Mouse (Mus musculus): ENCODE measurements around the gene 2900026A02Rik. TPM values are rescaled to one million over a fixed set of nuclear protein-coding genes. Genes with fewer than 3 reads are reported as not detected.

2900026A02Rik gene
- total and polyA plus RNA-seq, 3 experiments, result not detected

GRCm38 (mm10) chr5:113219876-113220275, 1.2 kb downstream of the 2900026A02Rik start:
- Histone ChIP-seq H3K27ac (ENCODE audit: control insufficient read depth, low read depth, low read length) (no peak overlapping the region), H3K9me3 (replicated peaks; ENCODE audit: insufficient read depth, low read length) (no peaks in the 10 kb centered on the region), H3K36me3 (ENCODE audit: control insufficient read depth in 1 of 2, insufficient read depth in 2 of 2, low read length in 2 of 2) (no peaks in the 10 kb centered on the region), H3K27me3 (ENCODE audit: control insufficient read depth in 1 of 2, insufficient read depth in 2 of 2, low read length in 2 of 2) (no peaks in the 10 kb centered on the region; a peak in 1 of 4 replicates), H3K9ac (ENCODE audit: control insufficient read depth, low read depth, low read length, poor library complexity, severe bottlenecking) (no peak overlapping the region), H3K79me2 (ENCODE audit: control insufficient read depth, insufficient read depth, low read length, poor library complexity) (no peaks in the 10 kb centered on the region), H3K4me3 (ENCODE audit: control insufficient read depth in 1 of 2, insufficient read depth in 1 of 2, low read depth in 2 of 2, low read length in 2 of 2) (no peak overlapping the region), H3K4me1 (ENCODE audit: control insufficient read depth in 1 of 2, insufficient read depth in 2 of 2, low read length in 2 of 2) (no peaks in the 10 kb centered on the region)
- DNase-seq (ENCODE audit: low read depth, low spot score), result no peak
- no peak for TF ChIP-seq MYB (IDR thresholded peaks at IDR 0.05; ENCODE audit: low read depth, low read length)
- no peak for TF ChIP-seq NRF1 (IDR thresholded peaks at IDR 0.05; ENCODE audit: insufficient read depth, low read depth, low read length, poor library complexity, severe bottlenecking)
- TF ChIP-seq CTCF (IDR thresholded peaks at IDR 0.05 in 2 of 3, conservative IDR thresholded peaks at IDR 0.05 in 1 of 3; ENCODE audit: control insufficient read depth in 1 of 3, insufficient read depth in 1 of 3, low read depth in 2 of 3, low read length in 3 of 3, poor library complexity in 1 of 3, severe bottlenecking in 1 of 3), result no peak
- no peak for TF ChIP-seq EP300 (IDR thresholded peaks at IDR 0.05; ENCODE audit: low read depth in 1 of 2, low read length in 2 of 2)
- TF ChIP-seq MAZ (IDR thresholded peaks at IDR 0.05; ENCODE audit: low read depth, low read length), result no peak

DNA sequence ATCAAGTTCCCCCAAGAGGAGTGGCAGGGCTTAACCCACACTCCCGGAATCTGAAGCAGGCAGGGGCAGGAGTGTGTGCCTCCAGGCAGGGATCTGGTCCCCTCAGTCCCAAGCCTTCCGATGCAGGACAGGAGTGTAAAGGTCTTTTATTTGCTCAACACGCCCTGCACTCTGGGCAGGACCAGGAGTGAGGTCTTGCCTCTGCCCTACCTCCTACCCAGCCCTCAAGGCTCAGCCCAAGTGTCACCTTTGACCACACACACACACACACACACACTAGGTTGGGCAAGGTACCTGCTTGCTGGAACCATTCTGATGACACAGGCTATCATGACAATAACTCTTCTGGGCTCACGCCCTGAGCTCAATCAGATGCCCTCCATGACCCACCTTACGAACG, 1.6 kb downstream of the 2900026A02Rik start:
- Histone ChIP-seq H3K4me3 (ENCODE audit: control insufficient read depth in 1 of 2, insufficient read depth in 1 of 2, low read depth in 2 of 2, low read length in 2 of 2) (no peak overlapping the region), H3K9ac (ENCODE audit: control insufficient read depth, low read depth, low read length, poor library complexity, severe bottlenecking) (no peak overlapping the region), H3K27ac (ENCODE audit: control insufficient read depth, low read depth, low read length) (no peak overlapping the region), H3K4me1 (ENCODE audit: control insufficient read depth in 1 of 2, insufficient read depth in 2 of 2, low read length in 2 of 2) (no peaks in the 10 kb centered on the region), H3K27me3 (ENCODE audit: control insufficient read depth in 1 of 2, insufficient read depth in 2 of 2, low read length in 2 of 2) (no peaks in the 10 kb centered on the region; a peak in 1 of 4 replicates), H3K36me3 (ENCODE audit: control insufficient read depth in 1 of 2, insufficient read depth in 2 of 2, low read length in 2 of 2) (no peaks in the 10 kb centered on the region), H3K9me3 (replicated peaks; ENCODE audit: insufficient read depth, low read length) (no peaks in the 10 kb centered on the region), H3K79me2 (ENCODE audit: control insufficient read depth, insufficient read depth, low read length, poor library complexity) (no peaks in the 10 kb centered on the region)
- TF ChIP-seq BHLHE40 (IDR thresholded peaks at IDR 0.05; ENCODE audit: borderline replicate concordance, low read depth, low read length) (no peak), USF2 (IDR thresholded peaks at IDR 0.05; ENCODE audit: borderline replicate concordance in 1 of 2, insufficient read depth in 1 of 2, low read depth in 1 of 2, low read length in 2 of 2) (no peak), ZMIZ1 (IDR thresholded peaks at IDR 0.05; ENCODE audit: low read depth, low read length) (no peak), SIN3A (IDR thresholded peaks at IDR 0.05; ENCODE audit: low read length) (no peak), GATA1 (IDR thresholded peaks at IDR 0.05; ENCODE audit: low read depth, low read length) (no peak), NRF1 (IDR thresholded peaks at IDR 0.05; ENCODE audit: insufficient read depth, low read depth, low read length, poor library complexity, severe bottlenecking) (no peak), ELF1 (IDR thresholded peaks at IDR 0.05; ENCODE audit: low read depth, low read length) (no peak), MYC (IDR thresholded peaks at IDR 0.05; ENCODE audit: low read depth, low read length) (no peak), ZC3H11A (IDR thresholded peaks at IDR 0.05; ENCODE audit: low read depth, low read length) (no peak), E2F4 (IDR thresholded peaks at IDR 0.05; ENCODE audit: borderline replicate concordance, low read depth, low read length) (no peak), CHD2 (IDR thresholded peaks at IDR 0.05; ENCODE audit: low read length) (no peak), RAD21 (IDR thresholded peaks at IDR 0.05; ENCODE audit: low read depth, low read length) (no peak), ETS1 (IDR thresholded peaks at IDR 0.05; ENCODE audit: low read depth, low read length) (no peak), TCF12 (IDR thresholded peaks at IDR 0.05; ENCODE audit: low read depth, low read length) (no peak), TAL1 (IDR thresholded peaks at IDR 0.05; ENCODE audit: low read length) (no peak), CTCF (IDR thresholded peaks at IDR 0.05 in 2 of 3, conservative IDR thresholded peaks at IDR 0.05 in 1 of 3; ENCODE audit: control insufficient read depth in 1 of 3, insufficient read depth in 1 of 3, low read depth in 2 of 3, low read length in 3 of 3, poor library complexity in 1 of 3, severe bottlenecking in 1 of 3) (no peak)
- no peak for DNase-seq (ENCODE audit: low read depth, low spot score)
